Mouse (Mus musculus) common myeloid progenitor, adult 5-6 weeks (primary cell): ENCODE measurements around the gene Gpr55. TPM values are rescaled to one million over a fixed set of nuclear protein-coding genes. Genes with fewer than 3 reads are reported as not detected.

Source experiments
- ATAC-seq: replicated peaks from 2 replicates; pipeline ENCODE4 v1.8.0; 2016; ENCODE audit warnings: low read depth, mild to moderate bottlenecking, moderate TSS enrichment, inconsistent platforms; ENCODE audit not compliant: poor library complexity, severe bottlenecking
- total RNA-seq: library from RNA; stranded (forward); fragments of 200-1000, 187-1606 nt; gene quantifications from 2 replicates; pipeline ENCODE4 v1.2.3, GENCODE M21; 2017

Gene Gpr55
- total RNA-seq, 1 experiment from 2014 or later, result not detected

- ATAC-seq, result no peak
Measured at GRCm38 (mm10) chr1:85921725-85922124, 39.1 kb downstream of the Gpr55 start.

GRCm38 (mm10) chr1:85919621-85920020 is 41.2 kb downstream of the Gpr55 start:
- peak; percentile 85 for ATAC-seq

- ATAC-seq, result no peak
Measured at GRCm38 (mm10) chr1:85916830-85917450, 43.9 kb downstream of the Gpr55 start.

GRCm38 (mm10) chr1:85915890-85916289 is 44.9 kb downstream of the Gpr55 start:
- ATAC-seq, result no peak

GRCm38 (mm10) chr1:85913078-85913755 is 47.6 kb downstream of the Gpr55 start:
- ATAC-seq, result peak; percentile 58; the same call in 1 of the 2 replicates

- no peak for ATAC-seq
Measured at GRCm38 (mm10) chr1:85908754-85909590, 51.8 kb downstream of the Gpr55 start.

- no peak for ATAC-seq
Measured at GRCm38 (mm10) chr1:85906892-85907291, 53.9 kb downstream of the Gpr55 start.

- ATAC-seq, result no peak
Measured at GRCm38 (mm10) chr1:85902108-85902561, 58.7 kb downstream of the Gpr55 start.

GRCm38 (mm10) chr1:85901516-85902107 is 59.2 kb downstream of the Gpr55 start:
- ATAC-seq, result peak; percentile 30; the same call in 1 of the 2 replicates

GRCm38 (mm10) chr1:85900521-85901333 is 60.1 kb downstream of the Gpr55 start:
- no peak for ATAC-seq

- no peak for ATAC-seq
Measured at GRCm38 (mm10) chr1:85899388-85899761, 61.4 kb downstream of the Gpr55 start.

GRCm38 (mm10) chr1:85898761-85899387 is 61.9 kb downstream of the Gpr55 start:
- ATAC-seq, result no peak

- ATAC-seq, result no peak
Measured at GRCm38 (mm10) chr1:85897901-85898760, 62.7 kb downstream of the Gpr55 start.

- peak; percentile 23 for ATAC-seq
Measured at GRCm38 (mm10) chr1:85896781-85897700, 63.8 kb downstream of the Gpr55 start.

GRCm38 (mm10) chr1:85896110-85896509 is 64.7 kb downstream of the Gpr55 start:
- ATAC-seq, result no peak

GRCm38 (mm10) chr1:85895391-85895837 is 65.4 kb downstream of the Gpr55 start:
- peak; percentile 66 for ATAC-seq

GRCm38 (mm10) chr1:85894748-85895360 is 66.0 kb downstream of the Gpr55 start:
- no peak; the same call in 1 of the 2 replicates for ATAC-seq
